Mouse (Mus musculus) forebrain, embryonic 10.5 days (tissue): Measurements from ENCODE around the gene Traf7. TPM values are rescaled to one million over a fixed set of nuclear protein-coding genes. Genes with fewer than 3 reads are reported as not detected.

Experiments
- DNase-seq: peaks from one replicate; pipeline ENCODE4 v3.0.0-alpha.2; 2017; ENCODE audit warnings: low spot score; ENCODE audit errors: extremely low spot score
- H3K27ac ChIP-seq: fragments of 300-500 bp; sonication (generic); 2 replicates; pipeline ENCODE4 v1.5.1; 2016; ENCODE audit warnings: mild to moderate bottlenecking
- H3K27me3 ChIP-seq: fragments of 300-500 bp; sonication (generic); 2 replicates; pipeline ENCODE4 v1.6.1; 2016; ENCODE audit warnings: mild to moderate bottlenecking; ENCODE audit not compliant: poor library complexity, severe bottlenecking
- H3K36me3 ChIP-seq: fragments of 300-500 bp; sonication (generic); replicated peaks from 2 replicates; pipeline ENCODE4 v1.6.1; 2016; ENCODE audit warnings: mild to moderate bottlenecking, moderate library complexity
- H3K4me1 ChIP-seq: fragments of 300-500 bp; sonication (generic); 2 replicates; pipeline ENCODE4 v1.6.1; 2016
- H3K4me3 ChIP-seq: fragments of 300-500 bp; sonication (generic); 2 replicates; pipeline ENCODE4 v1.5.1; 2016; ENCODE audit warnings: mild to moderate bottlenecking, moderate library complexity
- H3K9me3 ChIP-seq: fragments of 300-500 bp; sonication (generic); 2 replicates; pipeline ENCODE4 v1.6.1; 2016; ENCODE audit warnings: mild to moderate bottlenecking, moderate library complexity
- WGBS: fragments of 180-500 bp; shearing (Covaris S2); methylation state at CpG from one replicate; pipeline ENCODE4 v1.1.7; 2016; 5-methylcytosine and 5-hydroxymethylcytosine counted together
- polyA plus RNA-seq: library from polyadenylated mRNA; unstranded; fragments of >200 nt; fragmentation: Nextera tagmentation; extraction: Ambion mirVana; gene quantifications from 2 replicates; pipeline ENCODE4 v1.2.1, GENCODE M21; 2016

Gene Traf7
- polyA plus RNA-seq, 1 experiment from 2014 or later: 128 TPM

DNA sequence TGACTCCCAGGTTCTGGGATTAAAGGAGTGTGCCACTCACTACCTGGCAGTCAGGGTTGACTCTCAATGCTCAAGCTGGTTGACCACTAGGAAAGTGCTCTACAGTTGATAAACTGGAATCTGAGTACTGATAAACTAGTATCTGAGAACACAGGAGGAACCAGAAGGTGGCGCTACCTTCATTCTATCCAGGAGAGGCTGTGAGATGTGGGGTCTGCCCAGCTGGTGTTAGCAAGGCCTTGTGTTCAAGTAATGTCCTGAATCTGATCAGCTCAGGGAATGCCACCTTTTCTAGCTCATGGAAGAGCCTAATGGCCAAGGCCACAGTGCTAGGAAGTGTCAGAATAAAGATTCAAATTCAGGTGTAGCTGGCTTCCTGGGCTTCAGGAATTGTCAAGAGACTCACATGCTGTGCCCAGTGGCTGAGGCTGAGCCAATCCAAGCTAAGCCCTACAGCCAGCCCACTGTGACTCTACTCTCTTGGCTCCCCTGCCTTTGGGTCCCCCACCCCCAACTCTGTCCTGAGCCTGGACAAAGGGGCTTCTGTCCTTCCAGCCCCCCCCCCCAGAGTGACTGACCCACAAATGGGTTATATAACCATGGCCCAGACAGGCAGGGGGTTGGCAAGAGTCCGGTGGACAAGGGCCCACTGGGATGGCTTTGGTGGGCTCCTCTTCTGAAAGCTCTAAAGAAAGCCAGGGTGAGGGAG lies 33.0 kb downstream of the Traf7 start:
- no peak overlapping the region for H3K4me3 ChIP-seq
- H3K27ac ChIP-seq: 0 out of 2 replicates have a peak overlapping the region, but pooled peaks have one; percentile 13
- H3K4me1 ChIP-seq: peaks cover 21% of the 10 kb centered on the region
- H3K36me3 ChIP-seq: peaks cover 40% of the 10 kb centered on the region
- peaks cover 12% of the 10 kb centered on the region for H3K27me3 ChIP-seq
- WGBS: 43% methylated on average over 2 of the region's 2 CpGs
- H3K9me3 ChIP-seq: no peaks in the 10 kb centered on the region
- peak; percentile 51 for DNase-seq

DNA sequence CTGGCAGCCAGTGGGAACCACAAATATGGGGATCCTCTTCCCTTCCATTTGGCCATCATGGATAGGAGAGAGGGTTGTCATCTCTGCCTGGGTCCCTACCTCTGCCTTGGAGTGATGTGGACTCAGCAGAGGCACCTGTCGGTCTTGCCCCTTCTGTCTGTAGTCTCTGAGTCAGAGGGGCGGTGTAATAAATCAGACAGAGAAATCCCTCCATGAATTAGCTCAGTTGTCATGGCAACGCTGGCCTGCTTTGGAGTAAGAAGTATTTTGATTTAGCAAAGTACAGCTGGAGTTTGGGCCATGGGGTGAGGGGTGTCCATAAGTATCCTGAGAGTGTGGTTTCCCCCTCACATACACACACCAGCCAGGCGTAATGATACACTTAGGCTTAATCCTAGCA lies 37.3 kb downstream of the Traf7 start:
- no peak for DNase-seq
- no peaks in the 10 kb centered on the region for H3K36me3 ChIP-seq
- peaks cover 44% of the 10 kb centered on the region for H3K4me1 ChIP-seq
- no peak overlapping the region; the same call in 1 of the 2 replicates for H3K4me3 ChIP-seq
- H3K9me3 ChIP-seq: no peaks in the 10 kb centered on the region
- peaks cover 47% of the 10 kb centered on the region for H3K27me3 ChIP-seq
- no peak overlapping the region for H3K27ac ChIP-seq
- WGBS: 82% methylated on average over 4 of the region's 4 CpGs

DNA sequence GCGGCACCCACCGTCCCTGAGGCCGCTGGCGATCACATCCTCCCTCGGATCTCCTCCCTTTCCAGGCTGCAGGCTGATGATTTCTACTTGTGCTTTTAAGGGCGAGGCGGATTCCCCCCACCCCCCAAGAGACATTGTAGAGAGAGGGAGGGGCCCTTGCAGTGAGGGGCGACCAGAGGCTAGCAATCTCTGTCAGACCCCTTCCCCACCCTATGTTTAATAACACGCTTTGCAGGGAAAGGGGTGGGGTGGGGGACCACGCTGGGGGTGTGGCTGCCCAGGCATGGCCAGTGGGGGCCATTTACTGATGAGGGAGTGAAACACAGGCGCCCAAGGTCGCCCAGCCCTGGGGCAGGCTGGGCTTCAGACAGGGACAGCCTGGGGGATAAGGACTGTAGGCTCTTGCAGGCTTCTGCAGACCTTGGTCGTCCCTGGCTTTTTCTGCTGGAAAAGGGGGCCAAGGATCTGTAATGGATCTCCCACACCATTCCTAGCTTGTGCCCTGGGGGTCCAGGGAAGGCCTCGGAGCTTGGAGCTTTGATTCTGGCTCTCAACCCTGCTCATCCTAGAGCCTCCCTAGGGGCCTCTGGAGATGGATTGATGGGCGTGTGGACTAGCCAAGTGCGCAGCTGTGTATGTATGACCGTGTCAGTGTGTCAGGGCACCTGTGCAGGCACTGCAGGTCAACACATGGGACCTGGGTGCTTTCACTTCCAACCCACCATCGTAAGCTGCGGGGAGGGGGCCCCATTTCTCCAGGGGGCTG lies 38.3 kb downstream of the Traf7 start:
- no peaks in the 10 kb centered on the region for H3K36me3 ChIP-seq
- peak overlapping the region; percentile 89 for H3K27ac ChIP-seq
- 21% methylated on average over 19 of the region's 19 CpGs for WGBS
- H3K4me3 ChIP-seq: peak overlapping the region; percentile 90
- peaks cover 44% of the 10 kb centered on the region for H3K4me1 ChIP-seq
- peaks cover 47% of the 10 kb centered on the region for H3K27me3 ChIP-seq
- no peak for DNase-seq
- H3K9me3 ChIP-seq: no peaks in the 10 kb centered on the region

DNA sequence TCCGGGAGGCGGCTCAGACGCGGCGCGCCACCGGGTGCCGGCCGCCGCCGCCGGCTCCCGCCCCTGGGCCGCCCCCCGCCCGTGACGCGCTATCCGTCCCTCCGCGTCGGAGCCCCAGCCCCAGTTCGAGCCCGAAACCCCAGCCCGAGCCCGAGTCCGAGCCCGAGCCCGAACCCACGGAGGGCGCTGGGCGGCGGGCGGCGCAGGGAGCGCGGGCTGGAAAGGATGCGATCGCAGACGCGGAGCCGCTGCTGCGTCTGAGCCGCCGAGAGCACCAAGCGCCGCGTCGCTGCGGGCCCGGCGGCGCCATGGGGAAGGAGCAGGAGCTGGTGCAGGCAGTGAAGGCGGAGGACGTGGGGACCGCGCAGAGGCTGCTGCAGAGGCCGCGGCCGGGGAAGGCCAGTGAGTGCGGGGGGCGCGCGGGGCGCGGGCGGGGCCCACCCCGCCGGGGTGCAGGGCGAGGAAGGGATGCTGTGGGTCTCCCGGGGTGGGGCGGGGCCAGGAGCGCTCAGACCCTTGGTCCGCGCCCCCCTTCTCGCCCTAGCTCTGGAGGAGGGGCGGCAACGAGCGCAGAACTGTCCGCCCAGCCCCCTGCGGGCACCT lies 39.0 kb downstream of the Traf7 start:
- Histone ChIP-seq H3K9me3 (no peaks in the 10 kb centered on the region), H3K27ac (peak overlapping the region; percentile 89), H3K4me3 (peak overlapping the region; percentile 90), H3K4me1 (peaks cover 44% of the 10 kb centered on the region), H3K36me3 (no peaks in the 10 kb centered on the region), H3K27me3 (peaks cover 47% of the 10 kb centered on the region)
- DNase-seq: peak; percentile 68
- under 1% methylated on average over 73 of the region's 81 CpGs for WGBS

DNA sequence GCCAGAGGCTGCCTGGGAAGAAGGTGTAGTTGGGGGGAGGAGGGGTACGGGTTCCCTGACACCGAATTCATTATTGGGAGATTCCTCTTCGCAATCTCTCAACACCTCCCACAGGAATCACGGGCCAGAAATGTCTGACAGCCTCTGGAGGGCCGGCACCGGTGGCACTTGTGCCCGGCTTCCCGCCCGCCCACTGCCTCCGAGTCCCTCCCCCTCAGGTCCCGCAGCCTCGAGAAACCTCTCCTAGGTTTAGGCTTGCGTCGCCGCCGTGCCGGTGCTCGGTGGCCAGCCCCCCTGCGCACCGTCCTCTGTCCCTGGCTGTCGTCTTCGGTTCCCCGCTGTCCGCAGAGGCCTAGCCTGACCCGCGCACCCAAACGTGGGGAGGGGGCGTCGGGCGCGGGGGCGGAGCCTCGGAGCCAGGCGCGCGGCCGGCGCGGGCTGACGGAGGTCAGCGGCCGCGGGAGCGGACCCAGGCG lies 39.5 kb downstream of the Traf7 start, which contains the start of gene Caskin1:
Gene Caskin1, plus strand, starts transcription at position 416 of the 476 bp plus-strand sequence.
- peak within 1 kb of the TSS; percentile 89 for H3K27ac ChIP-seq
- H3K36me3 ChIP-seq: no peaks in the 10 kb centered on the region

DNA sequence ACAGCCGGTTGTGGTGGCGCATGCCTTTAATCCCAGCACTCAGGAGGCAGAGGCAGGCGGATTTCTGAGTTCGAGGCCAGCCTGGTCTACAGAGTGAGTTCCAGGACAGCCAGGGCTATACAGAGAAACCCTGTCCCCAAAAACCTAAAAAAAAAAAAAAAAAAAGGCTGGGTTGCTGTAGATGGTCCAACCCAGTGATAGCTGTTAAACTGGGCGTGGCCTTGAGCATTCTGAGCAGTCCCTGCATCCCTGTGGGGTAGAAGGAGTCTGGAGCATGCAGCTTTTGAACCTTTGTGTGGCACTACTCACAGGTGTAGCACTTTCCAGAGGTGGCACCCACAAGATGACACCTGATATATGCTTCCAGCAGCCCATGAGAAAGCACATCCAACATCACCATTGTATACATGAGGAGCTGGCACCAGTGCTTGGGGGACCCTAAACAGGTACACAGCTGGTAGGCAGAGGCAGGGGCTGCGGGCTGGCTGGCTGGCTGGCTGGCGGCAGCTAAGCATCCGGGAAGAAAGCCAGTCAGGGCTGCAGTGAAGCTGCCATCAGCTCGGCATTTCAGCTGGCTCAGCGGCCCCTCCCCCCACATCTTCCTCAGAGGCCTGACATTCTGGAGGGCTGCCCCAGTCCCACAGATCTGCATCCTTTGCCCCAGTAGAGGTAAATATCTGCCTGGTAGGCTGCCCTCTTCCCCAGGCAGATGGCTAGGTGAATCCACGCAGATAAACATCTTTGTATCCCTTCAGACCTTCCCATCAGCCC lies 42.5 kb downstream of the Traf7 start:
- H3K4me1 ChIP-seq: peaks cover 34% of the 10 kb centered on the region
- H3K27me3 ChIP-seq: peaks cover 40% of the 10 kb centered on the region
- H3K4me3 ChIP-seq: peak overlapping the region; percentile 20; the same call in 1 of the 2 replicates
- no peaks in the 10 kb centered on the region for H3K9me3 ChIP-seq
- 49% methylated on average over 11 of the region's 11 CpGs for WGBS
- no peaks in the 10 kb centered on the region for H3K36me3 ChIP-seq
- peak overlapping the region; percentile 63 for H3K27ac ChIP-seq
- DNase-seq: no peak

More for the DNA sequence above, 39.5 kb downstream of the Traf7 start, which contains the start of gene Caskin1:
- Histone ChIP-seq H3K27me3 (peaks cover 47% of the 10 kb centered on the region), H3K4me3 (peak within 1 kb of the TSS; percentile 90), H3K9me3 (no peaks in the 10 kb centered on the region), H3K4me1 (peaks cover 44% of the 10 kb centered on the region)
- DNase-seq: peak; percentile 46
- 1% methylated on average over 45 of the region's 45 CpGs for WGBS

GRCm38 (mm10) chr17:24483495-24483894 lies 44.2 kb downstream of the Traf7 start:
- H3K36me3 ChIP-seq: no peaks in the 10 kb centered on the region
- H3K27ac ChIP-seq: no peak overlapping the region
- peaks cover 25% of the 10 kb centered on the region for H3K4me1 ChIP-seq
- no peak for DNase-seq
- no peaks in the 10 kb centered on the region for H3K9me3 ChIP-seq
- WGBS: 95% methylated on average over 3 of the region's 3 CpGs
- H3K4me3 ChIP-seq: no peak overlapping the region
- H3K27me3 ChIP-seq: peaks cover 24% of the 10 kb centered on the region

GRCm38 (mm10) chr17:24481027-24481815 lies 46.5 kb downstream of the Traf7 start:
- Histone ChIP-seq H3K27me3 (peaks cover 2% of the 10 kb centered on the region), H3K36me3 (peaks cover 16% of the 10 kb centered on the region), H3K27ac (no peak overlapping the region), H3K4me3 (no peak overlapping the region), H3K4me1 (peaks cover 27% of the 10 kb centered on the region), H3K9me3 (no peaks in the 10 kb centered on the region)
- no peak for DNase-seq
- WGBS: 94% methylated on average over 20 of the region's 20 CpGs

- peaks cover 22% of the 10 kb centered on the region for H3K4me1 ChIP-seq
- 43% methylated on average over 3 of the region's 3 CpGs for WGBS
- H3K36me3 ChIP-seq: peaks cover 25% of the 10 kb centered on the region
- no peak for DNase-seq
- peak overlapping the region; percentile 82; the same call in 1 of the 2 replicates for H3K4me3 ChIP-seq
- no peak overlapping the region for H3K27ac ChIP-seq
- H3K27me3 ChIP-seq: no peaks in the 10 kb centered on the region
- no peaks in the 10 kb centered on the region for H3K9me3 ChIP-seq
Observed at GRCm38 (mm10) chr17:24480201-24480826, 47.4 kb downstream of the Traf7 start.

- H3K9me3 ChIP-seq: no peaks in the 10 kb centered on the region
- no peak for DNase-seq
- H3K36me3 ChIP-seq: peaks cover 34% of the 10 kb centered on the region
- H3K27ac ChIP-seq: peak overlapping the region; percentile 98
- H3K27me3 ChIP-seq: no peaks in the 10 kb centered on the region
- 35% methylated on average over 1 of the region's 1 CpGs for WGBS
- peak overlapping the region; percentile 82 for H3K4me3 ChIP-seq
- peaks cover 26% of the 10 kb centered on the region for H3K4me1 ChIP-seq
Observed at GRCm38 (mm10) chr17:24479431-24479830, 48.3 kb downstream of the Traf7 start.

- DNase-seq: peak; percentile 98
- no peaks in the 10 kb centered on the region for H3K9me3 ChIP-seq
- WGBS: under 1% methylated on average over 48 of the region's 48 CpGs
- H3K4me3 ChIP-seq: peak within 1 kb of the TSS; percentile 82
- peaks cover 40% of the 10 kb centered on the region for H3K36me3 ChIP-seq
- no peaks in the 10 kb centered on the region for H3K27me3 ChIP-seq
- peaks cover 32% of the 10 kb centered on the region for H3K4me1 ChIP-seq
- H3K27ac ChIP-seq: peak within 1 kb of the TSS; percentile 98
Observed at GRCm38 (mm10) chr17:24478663-24479380, 48.9 kb downstream of the Traf7 start, which contains the start of gene Mlst8. TSS of gene Mlst8 (minus strand) at chr17:24479078.
